Mouse (Mus musculus) myocyte (in vitro differentiated cells): Measurements from ENCODE around the gene Epo.

ENCODE experiments used
- E2F4 ChIP-seq: IDR thresholded peaks from one replicate; pipeline ENCODE4 v1.6.1; 2011; ENCODE audit warnings: mild to moderate bottlenecking, control low read depth, moderate library complexity; ENCODE audit not compliant: insufficient read depth
- MAX ChIP-seq: IDR thresholded peaks from one replicate; pipeline ENCODE4 v1.6.1; 2011; ENCODE audit warnings: low read depth, mild to moderate bottlenecking, control low read depth
- MYOD1 ChIP-seq, 3 experiments: IDR thresholded peaks; one replicate each; pipeline ENCODE4 v1.6.1; 2011; ENCODE audit warnings: control low read depth in 2 of 3, low read depth in 2 of 3, mild to moderate bottlenecking in 2 of 3, moderate library complexity in 1 of 3; ENCODE audit not compliant: insufficient read length in 2 of 3, control insufficient read depth in 1 of 3
- MYOG ChIP-seq, 3 experiments: IDR thresholded peaks; one replicate each; pipeline ENCODE4 v1.6.1; 2011; ENCODE audit warnings: control low read depth in 2 of 3, low read depth in 2 of 3, mild to moderate bottlenecking in 2 of 3; ENCODE audit not compliant: insufficient read length in 2 of 3, control insufficient read depth in 1 of 3, insufficient read depth in 1 of 3
- POLR2A ChIP-seq: IDR thresholded peaks from one replicate; pipeline ENCODE4 v1.6.1; 2011; ENCODE audit warnings: low read depth, mild to moderate bottlenecking, control low read depth, moderate library complexity; ENCODE audit not compliant: insufficient read length
- TCF12 ChIP-seq: IDR thresholded peaks from one replicate; pipeline ENCODE4 v1.6.1; 2011; ENCODE audit warnings: mild to moderate bottlenecking, control low read depth; ENCODE audit not compliant: poor library complexity, insufficient read depth, severe bottlenecking
- TCF3 ChIP-seq: IDR thresholded peaks from one replicate; pipeline ENCODE4 v1.6.1; 2011; ENCODE audit warnings: low read depth, control low read depth; ENCODE audit not compliant: insufficient read length
- USF1 ChIP-seq: IDR thresholded peaks from one replicate; pipeline ENCODE4 v1.6.1; 2011; ENCODE audit warnings: low read depth, mild to moderate bottlenecking, control low read depth, moderate library complexity

- TF ChIP-seq E2F4, result no peak
- no peak for TF ChIP-seq MYOD1 (IDR thresholded peaks at IDR 0.05; ENCODE audit: control insufficient read depth in 1 of 3, insufficient read length in 2 of 3, low read depth in 2 of 3)
- no peak for TF ChIP-seq POLR2A
- TF ChIP-seq MAX, result no peak
- no peak for TF ChIP-seq MYOG (IDR thresholded peaks at IDR 0.05; ENCODE audit: control insufficient read depth in 1 of 3, insufficient read depth in 1 of 3, insufficient read length in 2 of 3, low read depth in 2 of 3)
- TF ChIP-seq TCF3, result no peak
- TF ChIP-seq TCF12, result no peak
- TF ChIP-seq USF1, result peak; percentile 56
These were observed 92.7 kb downstream of the Epo start for GRCm38 (mm10) chr5:137440216-137440855.
